Mouse (Mus musculus) lung, embryonic 15.5 days (tissue): Measurements from ENCODE around the gene Ntn3. TPM values are rescaled to one million over a fixed set of nuclear protein-coding genes. Genes with fewer than 3 reads are reported as not detected.

Experiments used
- ATAC-seq: fragments of 200-750 bp; cut with Nextera tagmentation; 2 replicates; pipeline ENCODE4 v1.8.0; 2017; ENCODE audit warnings: moderate number of reproducible peaks, borderline replicate concordance; ENCODE audit not compliant: low FRiP score, low TSS enrichment; ENCODE audit errors: extremely low read depth
- H3K27ac ChIP-seq: fragments of 300-500 bp; sonication (generic); 2 replicates; pipeline ENCODE4 v1.5.1; 2015; ENCODE audit warnings: moderate library complexity, mild to moderate bottlenecking, inconsistent platforms
- H3K27me3 ChIP-seq: fragments of 300-500 bp; sonication (generic); 2 replicates; pipeline ENCODE4 v1.6.1; 2015; ENCODE audit warnings: inconsistent platforms
- H3K36me3 ChIP-seq: fragments of 300-500 bp; sonication (generic); 2 replicates; pipeline ENCODE4 v1.6.1; 2015; ENCODE audit warnings: inconsistent platforms
- H3K4me1 ChIP-seq: fragments of 300-500 bp; sonication (generic); 2 replicates; pipeline ENCODE4 v1.6.1; 2015; ENCODE audit warnings: inconsistent platforms
- H3K4me2 ChIP-seq: fragments of 300-500 bp; sonication (generic); 2 replicates; pipeline ENCODE4 v1.6.1; 2015; ENCODE audit warnings: inconsistent platforms, mild to moderate bottlenecking, moderate library complexity
- H3K4me3 ChIP-seq: fragments of 300-500 bp; sonication (generic); 2 replicates; pipeline ENCODE4 v1.5.1; 2015; ENCODE audit warnings: mild to moderate bottlenecking, inconsistent platforms
- H3K9ac ChIP-seq: fragments of 300-500 bp; sonication (generic); 2 replicates; pipeline ENCODE4 v1.6.1; 2015; ENCODE audit warnings: inconsistent platforms
- H3K9me3 ChIP-seq: fragments of 300-500 bp; sonication (generic); 2 replicates; pipeline ENCODE4 v1.6.1; 2016; ENCODE audit warnings: inconsistent platforms
- WGBS: fragments of 180-500 bp; shearing (Covaris S2); methylation state at CpG from one replicate; pipeline ENCODE4 v1.1.7; 2015; 5-methylcytosine and 5-hydroxymethylcytosine counted together
- polyA plus RNA-seq: library from polyadenylated mRNA; unstranded; fragments of >200 nt; fragmentation: Nextera tagmentation; extraction: Ambion mirVana; gene quantifications from 2 replicates; pipeline ENCODE4 v1.2.1, GENCODE M21; 2015

The Ntn3 gene
- polyA plus RNA-seq, 1 experiment from 2014 or later, result 6.1 TPM

DNA sequence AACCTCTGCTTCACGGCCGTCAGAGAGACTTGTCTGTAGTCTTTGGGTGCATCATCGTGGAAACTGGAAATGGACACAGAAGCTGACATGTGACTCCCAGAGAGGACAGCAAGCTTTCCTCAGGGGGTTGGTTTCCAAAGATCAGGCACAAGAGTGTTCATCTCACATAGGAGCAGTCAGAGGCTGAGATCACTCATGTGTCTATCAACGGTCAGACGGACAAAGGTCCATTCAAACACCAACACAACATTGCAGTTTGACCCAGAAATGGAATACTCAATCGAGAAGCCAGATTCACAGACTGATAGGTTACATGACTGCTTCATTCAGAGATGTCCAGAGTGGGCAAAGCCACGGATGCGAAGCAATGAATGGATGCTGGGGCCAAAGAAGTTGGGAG lies 17.4 kb upstream of the Ntn3 start:
- Histone ChIP-seq H3K4me1 (no peaks in the 10 kb centered on the region), H3K27me3 (no peaks in the 10 kb centered on the region), H3K36me3 (peaks cover 86% of the 10 kb centered on the region), H3K9ac (no peak overlapping the region), H3K4me2 (no peak overlapping the region), H3K9me3 (no peaks in the 10 kb centered on the region), H3K27ac (no peak overlapping the region), H3K4me3 (no peak overlapping the region)
- WGBS, result 91% methylated on average over 8 of the region's 8 CpGs
- no peak for ATAC-seq

- Histone ChIP-seq H3K4me2 (no peak overlapping the region), H3K9me3 (no peaks in the 10 kb centered on the region), H3K27me3 (no peaks in the 10 kb centered on the region), H3K4me1 (0 out of 2 replicates have a peak, but pooled peaks cover 3% of the 10 kb centered on the region), H3K4me3 (no peak overlapping the region), H3K27ac (no peak overlapping the region), H3K9ac (no peak overlapping the region), H3K36me3 (peaks cover 78% of the 10 kb centered on the region)
- WGBS, result 93% methylated on average over 5 of the region's 5 CpGs
- no peak; the same call in 1 of the 2 replicates for ATAC-seq
Observed at GRCm38 (mm10) chr17:24225851-24226250, 16.5 kb upstream of the Ntn3 start.

DNA sequence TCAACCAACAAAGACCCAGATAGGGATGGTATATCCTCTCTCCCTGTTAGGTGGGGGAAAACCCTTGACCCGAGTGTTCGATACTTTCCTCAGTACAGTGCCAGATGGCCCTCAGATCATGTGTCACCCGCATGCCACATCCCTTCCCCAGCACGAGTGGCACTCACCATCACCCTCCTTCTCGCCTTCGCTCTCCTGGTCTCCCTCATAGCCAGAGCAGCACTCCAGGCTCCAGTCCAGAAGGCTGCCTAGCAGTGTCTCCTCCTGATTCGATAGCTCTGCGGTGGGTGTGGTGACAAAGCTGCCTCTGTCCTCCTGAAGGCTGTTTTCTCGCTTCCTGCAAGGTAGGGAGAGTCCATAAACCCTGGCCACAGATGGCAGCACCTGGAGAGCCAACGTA lies 15.4 kb upstream of the Ntn3 start:
- 90% methylated on average over 10 of the region's 10 CpGs for WGBS
- no peaks in the 10 kb centered on the region for H3K27me3 ChIP-seq
- no peaks in the 10 kb centered on the region for H3K9me3 ChIP-seq
- H3K36me3 ChIP-seq, result peaks cover 67% of the 10 kb centered on the region
- H3K9ac ChIP-seq, result no peak overlapping the region
- no peak overlapping the region for H3K4me3 ChIP-seq
- H3K27ac ChIP-seq, result no peak overlapping the region
- no peak for ATAC-seq
- H3K4me1 ChIP-seq, result peaks cover 8% of the 10 kb centered on the region
- no peak overlapping the region for H3K4me2 ChIP-seq

DNA sequence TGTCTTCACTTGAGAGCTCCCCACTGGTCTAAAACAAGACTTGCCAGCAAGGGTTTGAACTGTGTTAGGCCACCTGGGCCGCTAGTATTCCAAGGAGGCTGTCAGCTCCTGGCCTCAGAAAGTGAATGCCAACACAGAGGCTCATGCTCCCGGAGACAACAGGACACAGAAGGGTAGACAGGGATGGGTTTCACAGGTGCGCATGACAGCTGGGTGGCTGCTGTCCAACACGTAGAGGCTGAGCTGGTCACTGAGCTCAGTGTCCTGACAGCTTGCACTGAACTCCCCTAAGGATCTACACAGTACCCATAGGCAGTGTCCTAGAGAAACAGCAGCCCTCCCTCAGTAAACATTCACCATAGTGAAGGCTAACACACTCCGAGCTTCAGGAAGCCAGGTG lies 14.2 kb upstream of the Ntn3 start:
- ATAC-seq, result no peak
- Histone ChIP-seq H3K36me3 (peaks cover 57% of the 10 kb centered on the region), H3K9me3 (no peaks in the 10 kb centered on the region)

DNA sequence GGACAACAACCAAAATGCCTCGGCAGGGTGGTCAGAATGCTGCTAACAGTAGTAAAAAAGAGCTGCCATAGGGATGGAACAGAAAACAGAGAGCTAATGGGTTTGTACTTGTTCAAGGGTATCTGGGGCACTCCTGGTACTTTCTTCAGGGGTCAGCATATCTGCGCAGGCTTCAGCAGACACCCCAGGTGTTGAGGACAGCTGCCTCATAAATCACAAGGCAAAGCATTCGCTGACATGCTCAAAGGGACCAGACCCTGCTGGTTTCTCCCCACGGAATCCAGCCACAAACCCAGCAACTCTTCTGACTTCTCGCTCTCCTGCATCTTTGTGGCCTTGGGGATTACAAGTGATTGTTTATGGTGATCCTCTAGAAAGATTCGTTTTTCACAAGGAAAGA lies 13.3 kb upstream of the Ntn3 start:
- Histone ChIP-seq H3K9ac (no peak overlapping the region), H3K4me2 (no peak overlapping the region), H3K4me3 (no peak overlapping the region), H3K4me1 (peaks cover 17% of the 10 kb centered on the region), H3K27me3 (no peaks in the 10 kb centered on the region), H3K9me3 (no peaks in the 10 kb centered on the region), H3K36me3 (peaks cover 50% of the 10 kb centered on the region), H3K27ac (no peak overlapping the region)
- WGBS, result 63% methylated on average over 6 of the region's 6 CpGs
- no peak for ATAC-seq

More for the DNA sequence above, 14.2 kb upstream of the Ntn3 start:
- Histone ChIP-seq H3K4me3 (no peak overlapping the region), H3K27me3 (no peaks in the 10 kb centered on the region), H3K4me1 (peaks cover 17% of the 10 kb centered on the region), H3K27ac (no peak overlapping the region), H3K9ac (no peak overlapping the region), H3K4me2 (no peak overlapping the region)
- 83% methylated on average over 5 of the region's 5 CpGs for whole genome bisulfite sequencing

GRCm38 (mm10) chr17:24220435-24221411 lies 11.4 kb upstream of the Ntn3 start, which contains the start of gene Tedc2:
Gene Tedc2 (minus strand): TSS chr17:24220851.
- no peaks in the 10 kb centered on the region for H3K27me3 ChIP-seq
- peaks cover 17% of the 10 kb centered on the region for H3K4me1 ChIP-seq
- peak; percentile 95 for ATAC-seq
- H3K4me2 ChIP-seq, result peak within 1 kb of the TSS; percentile 77
- H3K36me3 ChIP-seq, result peaks cover 40% of the 10 kb centered on the region
- peak within 1 kb of the TSS; percentile 66 for H3K9ac ChIP-seq
- H3K9me3 ChIP-seq, result no peaks in the 10 kb centered on the region
- 4% methylated on average over 41 of the region's 41 CpGs for WGBS
- H3K27ac ChIP-seq, result peak within 1 kb of the TSS; percentile 43
- H3K4me3 ChIP-seq, result peak within 1 kb of the TSS; percentile 61

DNA sequence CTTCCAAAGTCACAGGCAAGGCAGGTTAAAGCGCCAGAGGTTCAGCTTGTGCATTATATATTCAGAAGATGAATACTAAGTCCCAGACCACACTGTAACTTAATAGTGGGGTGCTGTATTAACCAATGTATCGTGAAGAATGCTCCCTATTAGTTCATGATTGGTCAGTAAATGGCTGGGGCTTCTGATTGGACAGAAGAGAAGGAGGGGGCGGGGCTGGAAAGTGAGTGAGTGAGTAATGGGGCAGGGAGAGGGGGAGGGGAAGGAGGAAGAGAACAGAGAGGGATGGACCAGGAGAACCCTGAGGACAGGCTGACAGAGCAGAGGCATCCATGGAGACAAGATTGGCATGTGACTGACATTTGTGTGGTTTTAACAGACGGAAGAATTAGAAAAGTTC lies 7.5 kb upstream of the Ntn3 start:
- WGBS, result 71% methylated on average over 4 of the region's 4 CpGs

GRCm38 (mm10) chr17:24213186-24213585 lies 3.9 kb upstream of the Ntn3 start:
- H3K9me3 ChIP-seq, result no peaks in the 10 kb centered on the region
- 53% methylated on average over 6 of the region's 6 CpGs for WGBS
- ATAC-seq, result no peak
- 0 out of 2 replicates have a peak overlapping the region, but pooled peaks have one; percentile 1 for H3K27ac ChIP-seq
- H3K4me3 ChIP-seq, result no peak overlapping the region
- H3K4me2 ChIP-seq, result no peak overlapping the region
- H3K36me3 ChIP-seq, result peaks cover 20% of the 10 kb centered on the region
- H3K4me1 ChIP-seq, result peaks cover 40% of the 10 kb centered on the region
- 0 out of 2 replicates have a peak, but pooled peaks cover 6% of the 10 kb centered on the region for H3K27me3 ChIP-seq
- no peak overlapping the region for H3K9ac ChIP-seq

More for the DNA sequence above, 7.5 kb upstream of the Ntn3 start:
- no peak overlapping the region for H3K9ac ChIP-seq
- H3K9me3 ChIP-seq, result no peaks in the 10 kb centered on the region
- no peak overlapping the region for H3K4me3 ChIP-seq
- peaks cover 23% of the 10 kb centered on the region for H3K4me1 ChIP-seq
- no peak overlapping the region for H3K4me2 ChIP-seq
- no peak for ATAC-seq
- H3K27ac ChIP-seq, result no peak overlapping the region
- peaks cover 20% of the 10 kb centered on the region for H3K36me3 ChIP-seq
- H3K27me3 ChIP-seq, result no peaks in the 10 kb centered on the region

GRCm38 (mm10) chr17:24212441-24213018 lies 3.2 kb upstream of the Ntn3 start:
- Histone ChIP-seq H3K4me1 (peaks cover 45% of the 10 kb centered on the region), H3K27ac (peak overlapping the region; percentile 74; the same call in 1 of the 2 replicates), H3K27me3 (0 out of 2 replicates have a peak, but pooled peaks cover 12% of the 10 kb centered on the region), H3K4me2 (peak overlapping the region; percentile 96), H3K9me3 (no peaks in the 10 kb centered on the region), H3K36me3 (peaks cover 17% of the 10 kb centered on the region), H3K9ac (no peak overlapping the region), H3K4me3 (peak overlapping the region; percentile 45)
- no peak for ATAC-seq
- WGBS, result 27% methylated on average over 5 of the region's 5 CpGs

DNA sequence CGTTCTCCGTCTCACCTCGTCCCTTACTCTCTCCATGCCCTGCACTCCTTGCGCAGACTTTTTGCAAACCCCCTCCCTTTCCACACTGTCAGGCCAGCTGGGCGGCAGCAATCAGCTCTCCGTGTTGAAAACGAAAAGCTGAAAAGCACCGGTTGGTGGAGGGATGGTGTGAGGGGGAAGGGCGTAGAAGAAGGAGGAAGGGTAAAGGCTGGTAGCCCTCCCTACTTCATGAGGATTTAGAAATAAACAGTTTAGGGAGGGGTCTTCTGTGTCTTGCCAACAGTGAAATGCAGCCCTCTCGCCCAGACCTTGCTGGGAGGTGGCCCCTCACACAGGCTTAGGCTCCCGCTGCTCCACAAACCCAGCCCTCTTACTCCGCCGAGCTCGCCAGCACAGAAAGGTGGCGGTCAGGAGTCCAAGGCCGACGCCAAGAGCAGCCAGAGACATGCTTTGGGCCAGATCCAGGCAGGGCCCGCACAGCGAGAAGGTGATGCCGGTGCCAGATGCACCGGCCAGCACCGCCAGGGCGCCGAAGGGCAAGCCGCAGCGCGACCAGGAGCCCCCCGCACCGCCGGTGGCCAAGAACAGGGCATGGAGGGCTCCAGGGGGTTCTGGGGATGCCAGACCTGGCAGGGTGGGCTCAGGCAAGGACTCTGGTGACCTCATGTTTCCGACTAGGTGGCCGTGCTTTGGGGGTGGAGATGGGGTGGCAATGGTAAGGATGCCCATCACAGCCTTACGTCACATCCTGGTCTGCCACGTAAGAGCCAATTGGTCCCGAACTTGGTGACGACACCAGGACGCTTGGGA lies 2.5 kb upstream of the Ntn3 start:
- Histone ChIP-seq H3K9ac (peak overlapping the region; percentile 65), H3K36me3 (peaks cover 16% of the 10 kb centered on the region), H3K4me3 (peak overlapping the region; percentile 45), H3K4me1 (peaks cover 52% of the 10 kb centered on the region), H3K27ac (peak overlapping the region; percentile 74), H3K4me2 (peak overlapping the region; percentile 96), H3K9me3 (no peaks in the 10 kb centered on the region), H3K27me3 (peaks cover 18% of the 10 kb centered on the region; the same call in 1 of the 2 replicates)
- WGBS, result 2% methylated on average over 37 of the region's 37 CpGs
- ATAC-seq, result no peak; the same call in 1 of the 2 replicates

DNA sequence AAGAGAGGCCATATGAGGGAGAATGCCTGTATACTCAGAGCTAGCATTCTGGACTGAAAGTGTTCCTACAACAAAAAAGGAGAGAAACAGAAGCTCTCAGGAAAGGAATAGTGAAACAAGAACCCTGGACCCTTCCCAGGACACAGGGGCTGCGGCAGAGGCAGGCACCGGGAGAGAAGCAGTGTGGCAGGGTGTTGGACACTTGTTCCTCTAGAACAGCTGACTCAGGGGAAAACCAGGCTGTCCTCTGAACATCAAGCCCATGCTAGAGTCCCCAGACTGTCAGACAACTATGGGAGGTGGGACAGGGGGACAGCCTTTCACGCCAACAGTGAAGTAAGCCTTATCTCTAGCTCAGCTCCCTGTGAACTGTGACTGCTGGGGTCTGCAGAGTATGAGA lies 1.3 kb upstream of the Ntn3 start:
- 0 out of 2 replicates have a peak overlapping the region, but pooled peaks have one; percentile 74 for H3K27ac ChIP-seq
- peaks cover 65% of the 10 kb centered on the region for H3K4me1 ChIP-seq
- H3K36me3 ChIP-seq, result peaks cover 9% of the 10 kb centered on the region
- no peak overlapping the region for H3K9ac ChIP-seq
- peaks cover 26% of the 10 kb centered on the region for H3K27me3 ChIP-seq
- H3K4me3 ChIP-seq, result no peak overlapping the region
- no peaks in the 10 kb centered on the region for H3K9me3 ChIP-seq
- peak overlapping the region; percentile 96; the same call in 1 of the 2 replicates for H3K4me2 ChIP-seq
- WGBS, result 79% methylated on average over 3 of the region's 3 CpGs
- no peak for ATAC-seq
